Mouse (Mus musculus): ENCODE data around the gene Tmem273. TPM values are rescaled to one million over a fixed set of nuclear protein-coding genes. Genes with fewer than 3 reads are reported as not detected.

Tmem273 gene
- polyA plus RNA-seq, 1 experiment from 2014 or later: 0.19 TPM

- no peak overlapping the region for H3K4me2 ChIP-seq (ENCODE audit: low read length)
- ATAC-seq: no peak
- H3K27me3 ChIP-seq (replicated peaks; ENCODE audit: control insufficient read depth, insufficient read depth, low read length): no peaks in the 10 kb centered on the region
- no peaks in the 10 kb centered on the region for H3K4me1 ChIP-seq (replicated peaks; ENCODE audit: control insufficient read depth, insufficient read depth, low read length)
- H3K4me3 ChIP-seq (replicated peaks; ENCODE audit: low read length): no peak overlapping the region
- H3K9ac ChIP-seq (replicated peaks; ENCODE audit: low read depth, low read length): no peak overlapping the region
- no peak overlapping the region for H3K27ac ChIP-seq (ENCODE audit: low read length)
- 96% methylated on average over 3 of the region's 3 CpGs for WGBS
- no peaks in the 10 kb centered on the region for H3K9me3 ChIP-seq (ENCODE audit: control insufficient read depth, low read length)
- no peaks in the 10 kb centered on the region for H3K36me3 ChIP-seq (ENCODE audit: control insufficient read depth, insufficient read depth)
Measured at GRCm38 (mm10) chr14:32773456-32773855, 12.3 kb upstream of the Tmem273 start.

DNA sequence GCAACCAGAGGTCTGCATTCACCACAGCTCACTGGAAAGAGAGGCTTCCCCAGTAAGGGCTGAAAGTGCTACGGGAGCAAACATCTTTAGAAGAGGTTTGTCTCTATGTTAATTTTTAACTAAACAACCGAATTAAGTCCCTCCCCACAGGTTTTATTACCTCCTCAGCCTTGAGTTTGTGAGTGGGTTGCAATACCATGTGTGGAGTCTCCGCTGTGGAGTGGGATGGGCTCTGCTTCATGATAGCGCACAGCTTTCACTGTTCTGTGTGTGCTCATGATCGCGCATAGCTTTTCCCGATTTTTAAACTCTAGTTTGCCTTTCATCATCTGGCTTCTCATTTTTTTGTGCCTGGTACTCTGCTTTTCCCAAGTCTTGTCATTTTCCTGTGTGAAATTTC is 9.7 kb upstream of the Tmem273 start:
- Histone ChIP-seq H3K36me3 (ENCODE audit: control insufficient read depth, insufficient read depth) (no peaks in the 10 kb centered on the region), H3K4me1 (replicated peaks; ENCODE audit: control insufficient read depth, insufficient read depth, low read length) (no peaks in the 10 kb centered on the region), H3K4me3 (replicated peaks; ENCODE audit: low read length) (no peak overlapping the region), H3K9ac (replicated peaks; ENCODE audit: low read depth, low read length) (no peak overlapping the region), H3K4me2 (ENCODE audit: low read length) (no peak overlapping the region), H3K9me3 (ENCODE audit: control insufficient read depth, low read length) (no peaks in the 10 kb centered on the region), H3K27ac (ENCODE audit: low read length) (no peak overlapping the region), H3K27me3 (replicated peaks; ENCODE audit: control insufficient read depth, insufficient read depth, low read length) (no peaks in the 10 kb centered on the region)
- 93% methylated on average over 7 of the region's 7 CpGs for WGBS
- ATAC-seq: no peak

DNA sequence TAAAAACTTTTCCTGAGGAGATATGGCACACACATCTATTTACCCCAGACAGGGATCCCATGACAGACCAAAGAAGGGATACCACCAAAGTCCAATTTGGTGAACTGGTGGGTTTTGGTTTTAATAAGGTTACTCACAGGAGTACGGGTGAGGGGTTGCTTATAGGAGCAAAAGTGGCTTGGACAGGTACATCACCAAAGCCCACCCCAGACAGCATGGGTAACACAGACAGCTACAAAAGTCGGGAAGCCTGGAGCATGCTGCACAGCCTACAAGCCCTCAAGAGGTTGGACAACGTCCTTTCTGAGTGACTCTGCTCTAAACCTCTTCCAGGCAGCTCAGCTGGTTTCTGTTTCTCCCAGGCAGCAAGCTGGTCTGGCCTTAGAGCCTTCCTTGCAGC is 7.4 kb upstream of the Tmem273 start:
- no peaks in the 10 kb centered on the region for H3K27me3 ChIP-seq (replicated peaks; ENCODE audit: control insufficient read depth, insufficient read depth, low read length)
- no peak overlapping the region for H3K4me2 ChIP-seq (ENCODE audit: low read length)
- H3K27ac ChIP-seq (ENCODE audit: low read length): no peak overlapping the region
- no peaks in the 10 kb centered on the region for H3K36me3 ChIP-seq (ENCODE audit: control insufficient read depth, insufficient read depth)
- no peak overlapping the region for H3K4me3 ChIP-seq (replicated peaks; ENCODE audit: low read length)
- 90% methylated on average over 3 of the region's 3 CpGs for WGBS
- no peak overlapping the region for H3K9ac ChIP-seq (replicated peaks; ENCODE audit: low read depth, low read length)
- H3K4me1 ChIP-seq (replicated peaks; ENCODE audit: control insufficient read depth, insufficient read depth, low read length): no peaks in the 10 kb centered on the region
- ATAC-seq: no peak
- H3K9me3 ChIP-seq (ENCODE audit: control insufficient read depth, low read length): no peaks in the 10 kb centered on the region

- Histone ChIP-seq H3K27ac (ENCODE audit: low read length) (no peak overlapping the region), H3K4me3 (replicated peaks; ENCODE audit: low read length) (no peak overlapping the region), H3K4me2 (ENCODE audit: low read length) (no peak overlapping the region), H3K9ac (replicated peaks; ENCODE audit: low read depth, low read length) (no peak overlapping the region), H3K36me3 (ENCODE audit: control insufficient read depth, insufficient read depth) (no peaks in the 10 kb centered on the region), H3K27me3 (replicated peaks; ENCODE audit: control insufficient read depth, insufficient read depth, low read length) (no peaks in the 10 kb centered on the region), H3K9me3 (ENCODE audit: control insufficient read depth, low read length) (no peaks in the 10 kb centered on the region), H3K4me1 (replicated peaks; ENCODE audit: control insufficient read depth, insufficient read depth, low read length) (no peaks in the 10 kb centered on the region)
- WGBS: 84% methylated on average over 4 of the region's 4 CpGs
- no peak for ATAC-seq
Measured at GRCm38 (mm10) chr14:32782866-32783265, 2.9 kb upstream of the Tmem273 start.

- Histone ChIP-seq H3K4me1 (replicated peaks; ENCODE audit: control insufficient read depth, insufficient read depth, low read length) (no peaks in the 10 kb centered on the region), H3K27ac (ENCODE audit: low read length) (no peak overlapping the region), H3K9me3 (ENCODE audit: control insufficient read depth, low read length) (no peaks in the 10 kb centered on the region), H3K27me3 (replicated peaks; ENCODE audit: control insufficient read depth, insufficient read depth, low read length) (no peaks in the 10 kb centered on the region), H3K4me3 (replicated peaks; ENCODE audit: low read length) (no peak overlapping the region), H3K9ac (replicated peaks; ENCODE audit: low read depth, low read length) (no peak overlapping the region), H3K36me3 (ENCODE audit: control insufficient read depth, insufficient read depth) (no peaks in the 10 kb centered on the region), H3K4me2 (ENCODE audit: low read length) (no peak overlapping the region)
- 87% methylated on average over 12 of the region's 12 CpGs for WGBS
- ATAC-seq: no peak
Measured at GRCm38 (mm10) chr14:32784130-32784747, 1.5 kb upstream of the Tmem273 start.

- Histone ChIP-seq H3K9me3 (ENCODE audit: control insufficient read depth, low read length) (no peaks in the 10 kb centered on the region), H3K4me1 (replicated peaks; ENCODE audit: control insufficient read depth, insufficient read depth, low read length) (no peaks in the 10 kb centered on the region), H3K9ac (replicated peaks; ENCODE audit: low read depth, low read length) (no peak overlapping the region), H3K36me3 (ENCODE audit: control insufficient read depth, insufficient read depth) (no peaks in the 10 kb centered on the region), H3K4me3 (replicated peaks; ENCODE audit: low read length) (no peak overlapping the region), H3K4me2 (ENCODE audit: low read length) (no peak overlapping the region), H3K27ac (ENCODE audit: low read length) (no peak overlapping the region), H3K27me3 (replicated peaks; ENCODE audit: control insufficient read depth, insufficient read depth, low read length) (no peaks in the 10 kb centered on the region)
- WGBS: 73% methylated on average over 4 of the region's 4 CpGs
- ATAC-seq: no peak
Measured at GRCm38 (mm10) chr14:32784748-32785134, 1.0 kb upstream of the Tmem273 start.

DNA sequence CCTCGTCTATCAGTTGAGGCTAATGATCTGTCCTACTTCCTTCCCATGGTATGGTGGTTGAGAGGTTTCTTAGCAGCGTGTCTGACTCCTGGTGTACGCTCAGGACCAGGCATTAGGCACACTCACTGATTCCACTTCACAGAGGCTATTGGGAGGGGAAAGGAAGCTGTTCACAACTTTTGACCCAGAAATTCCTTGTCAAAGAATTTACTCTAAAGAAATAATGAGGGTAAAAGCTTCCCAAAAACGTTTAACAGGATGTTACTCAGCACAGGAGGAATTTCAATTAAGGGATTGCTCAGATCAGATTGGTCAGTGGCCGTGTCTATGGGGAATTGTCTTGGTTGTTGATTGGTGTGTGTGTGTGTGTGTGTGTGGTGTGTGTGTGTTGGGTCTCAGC is 1.9 kb downstream of the Tmem273 start:
- Histone ChIP-seq H3K27me3 (replicated peaks; ENCODE audit: control insufficient read depth, insufficient read depth, low read length) (no peaks in the 10 kb centered on the region), H3K4me3 (replicated peaks; ENCODE audit: low read length) (no peak overlapping the region), H3K9ac (replicated peaks; ENCODE audit: low read depth, low read length) (no peak overlapping the region), H3K36me3 (ENCODE audit: control insufficient read depth, insufficient read depth) (no peaks in the 10 kb centered on the region), H3K4me2 (ENCODE audit: low read length) (no peak overlapping the region), H3K4me1 (replicated peaks; ENCODE audit: control insufficient read depth, insufficient read depth, low read length) (no peaks in the 10 kb centered on the region), H3K27ac (ENCODE audit: low read length) (no peak overlapping the region), H3K9me3 (ENCODE audit: control insufficient read depth, low read length) (no peaks in the 10 kb centered on the region)
- no peak for ATAC-seq
- 55% methylated on average over 5 of the region's 5 CpGs for WGBS

GRCm38 (mm10) chr14:32796375-32796774 is 10.6 kb downstream of the Tmem273 start:
- Histone ChIP-seq H3K27me3 (replicated peaks; ENCODE audit: control insufficient read depth, insufficient read depth, low read length) (no peaks in the 10 kb centered on the region), H3K4me2 (ENCODE audit: low read length) (no peak overlapping the region), H3K36me3 (ENCODE audit: control insufficient read depth, insufficient read depth) (no peaks in the 10 kb centered on the region), H3K9ac (replicated peaks; ENCODE audit: low read depth, low read length) (no peak overlapping the region), H3K27ac (ENCODE audit: low read length) (no peak overlapping the region), H3K4me3 (replicated peaks; ENCODE audit: low read length) (no peak overlapping the region), H3K9me3 (ENCODE audit: control insufficient read depth, low read length) (no peaks in the 10 kb centered on the region), H3K4me1 (replicated peaks; ENCODE audit: control insufficient read depth, insufficient read depth, low read length) (no peaks in the 10 kb centered on the region)
- no peak for ATAC-seq
- 61% methylated on average over 8 of the region's 8 CpGs for whole genome bisulfite sequencing

GRCm38 (mm10) chr14:32797803-32798202 is 12.0 kb downstream of the Tmem273 start:
- 80% methylated on average over 2 of the region's 2 CpGs for WGBS

GRCm38 (mm10) chr14:32798355-32798754 is 12.6 kb downstream of the Tmem273 start:
- 85% methylated on average over 4 of the region's 4 CpGs for whole genome bisulfite sequencing
- ATAC-seq: no peak
- no peak overlapping the region for H3K4me3 ChIP-seq (replicated peaks; ENCODE audit: low read length)
- no peaks in the 10 kb centered on the region for H3K9me3 ChIP-seq (ENCODE audit: control insufficient read depth, low read length)
- H3K9ac ChIP-seq (replicated peaks; ENCODE audit: low read depth, low read length): no peak overlapping the region
- no peaks in the 10 kb centered on the region for H3K36me3 ChIP-seq (ENCODE audit: control insufficient read depth, insufficient read depth)
- no peaks in the 10 kb centered on the region for H3K4me1 ChIP-seq (replicated peaks; ENCODE audit: control insufficient read depth, insufficient read depth, low read length)
- H3K4me2 ChIP-seq (ENCODE audit: low read length): no peak overlapping the region
- H3K27ac ChIP-seq (ENCODE audit: low read length): no peak overlapping the region
- H3K27me3 ChIP-seq (replicated peaks; ENCODE audit: control insufficient read depth, insufficient read depth, low read length): no peaks in the 10 kb centered on the region

More at GRCm38 (mm10) chr14:32797803-32798202, 12.0 kb downstream of the Tmem273 start:
- no peaks in the 10 kb centered on the region for H3K4me1 ChIP-seq (replicated peaks; ENCODE audit: control insufficient read depth, insufficient read depth, low read length)
- no peaks in the 10 kb centered on the region for H3K36me3 ChIP-seq (ENCODE audit: control insufficient read depth, insufficient read depth)
- no peak overlapping the region for H3K9ac ChIP-seq (replicated peaks; ENCODE audit: low read depth, low read length)
- no peak for ATAC-seq
- H3K9me3 ChIP-seq (ENCODE audit: control insufficient read depth, low read length): no peaks in the 10 kb centered on the region
- no peaks in the 10 kb centered on the region for H3K27me3 ChIP-seq (replicated peaks; ENCODE audit: control insufficient read depth, insufficient read depth, low read length)
- H3K27ac ChIP-seq (ENCODE audit: low read length): no peak overlapping the region
- H3K4me2 ChIP-seq (ENCODE audit: low read length): no peak overlapping the region
- no peak overlapping the region for H3K4me3 ChIP-seq (replicated peaks; ENCODE audit: low read length)

All from forebrain, embryonic 16.5 days (tissue).